Mouse (Mus musculus) neural tube, embryonic 10.5 days (tissue): Measurements from ENCODE around the gene Polq.
"Not testable (repeated sequence)": the region's sequence is repeated elsewhere in the genome, so short reads cannot be mapped to it uniquely, and the experiment has no call there.

Experiments
- DNase-seq: peaks from one replicate; pipeline ENCODE4 v3.0.0-alpha.2; 2017; ENCODE audit warnings: low spot score; ENCODE audit errors: extremely low spot score

The Polq gene

GRCm38 (mm10) chr16:37094169-37094833 lies 82.7 kb downstream of the Polq start:
- no peak for DNase-seq

- DNase-seq, result no peak
Observed at GRCm38 (mm10) chr16:37108763-37109162, 97.2 kb downstream of the Polq start.

- DNase-seq, result peak; percentile 15
Observed at GRCm38 (mm10) chr16:37109285-37109684, 97.7 kb downstream of the Polq start.

GRCm38 (mm10) chr16:37125190-37125589 lies 113.6 kb downstream of the Polq start:
- DNase-seq, result not testable (repeated sequence)
